ENCODE assay signal across 8 mouse cellular contexts in the genomic region with DNA sequence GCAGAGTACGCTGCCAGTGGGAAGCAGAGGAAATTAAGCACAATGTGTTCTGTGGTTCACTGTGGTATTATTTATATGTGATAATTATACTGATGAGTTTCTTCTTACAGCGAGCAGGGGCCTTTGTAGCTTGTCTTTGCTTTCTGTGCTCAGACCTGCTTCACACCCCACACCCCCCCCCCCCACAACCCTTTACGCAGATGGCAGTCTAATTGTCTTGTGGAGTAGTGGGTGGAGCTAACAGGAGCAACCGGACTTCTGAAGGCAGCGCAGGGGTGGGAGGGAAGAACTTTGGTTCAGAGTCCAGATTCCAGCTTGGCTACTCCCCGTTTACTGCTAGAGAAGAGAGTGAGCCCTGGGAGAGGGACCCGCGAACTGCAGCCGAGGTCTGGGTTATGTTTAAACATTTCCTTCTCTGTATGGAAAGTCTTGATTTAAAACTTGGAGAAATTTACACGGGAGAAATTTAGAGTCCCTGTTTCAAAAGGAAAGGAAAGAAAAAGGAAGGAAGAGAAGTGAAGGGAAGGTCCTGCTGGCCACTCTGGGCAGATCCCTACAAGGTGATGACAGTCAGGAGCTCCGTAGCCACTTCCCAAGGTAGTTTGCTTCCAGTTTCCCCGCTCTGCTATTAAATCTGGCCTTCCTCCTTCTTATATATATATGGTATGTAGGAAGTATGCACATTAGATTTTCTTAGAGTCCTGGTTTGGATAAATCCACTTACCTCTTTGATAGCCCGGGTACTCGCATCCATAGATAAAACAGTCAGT. TPM values are rescaled to one million over a fixed set of nuclear protein-coding genes. Genes with fewer than 3 reads are reported as not detected.
A peak's percentile ranks its signal among the peaks of the same experiment; 100 is the strongest.
DNase-seq lines count a peak whose midpoint lies in the region; ATAC-seq and TF ChIP-seq lines count a peak whose summit lies in the region.

No protein-coding gene starts in this region.

- TF ChIP-seq POLR2A in liver, adult 2 months (IDR thresholded peaks at IDR 0.05; ENCODE audit: extremely low read depth, insufficient read depth, low read length): no peak

- peak; percentile 33 for DNase-seq in midbrain, embryonic 10.5 days (ENCODE audit: low spot score)
- no peak for DNase-seq in midbrain, postnatal 0 days (ENCODE audit: low spot score)
- no peak for DNase-seq in hindbrain, postnatal 0 days (ENCODE audit: low spot score)
- peak; percentile 74 for DNase-seq in liver, adult 2 months (ENCODE audit: extremely low read depth, low read depth, low spot score)
- no peak for DNase-seq in left cerebral cortex, adult 18-20 months (ENCODE audit: low spot score in 2 of 2)
- DNase-seq in urinary bladder, postnatal 36 days (ENCODE audit: low spot score in 2 of 2): no peak

- H3K4me1 ChIP-seq in midbrain, embryonic 10.5 days: peaks cover 29% of the 10 kb centered on the region
- no peaks in the 10 kb centered on the region for H3K4me1 ChIP-seq in midbrain, postnatal 0 days (ENCODE audit: insufficient read depth, low read length)
- H3K4me1 ChIP-seq in hindbrain, postnatal 0 days (ENCODE audit: insufficient read depth, low read length): no peaks in the 10 kb centered on the region
- H3K4me1 ChIP-seq in liver, adult 2 months (ENCODE audit: control insufficient read depth, insufficient read depth, low read length): 0 out of 2 replicates have a peak, but pooled peaks cover 2% of the 10 kb centered on the region
- peaks cover 13% of the 10 kb centered on the region for H3K4me1 ChIP-seq in stomach, embryonic 16.5 days (ENCODE audit: control insufficient read depth, insufficient read depth, low read length)

- peak overlapping the region; percentile 11; the same call in 1 of the 2 replicates for H3K4me3 ChIP-seq in midbrain, embryonic 10.5 days
- no peak overlapping the region for H3K4me3 ChIP-seq in midbrain, postnatal 0 days (ENCODE audit: low read depth, low read length)
- no peak overlapping the region for H3K4me3 ChIP-seq in hindbrain, postnatal 0 days (ENCODE audit: low read length)
- no peak overlapping the region for H3K4me3 ChIP-seq in liver, adult 2 months (ENCODE audit: insufficient read depth, low read depth, low read length)
- H3K4me3 ChIP-seq in stomach, embryonic 16.5 days (replicated peaks; ENCODE audit: low read length): peak overlapping the region; percentile 10; the same call in 1 of the 2 replicates

- no peak overlapping the region for H3K9ac ChIP-seq in midbrain, postnatal 0 days (replicated peaks; ENCODE audit: low read length, poor library complexity, severe bottlenecking)
- H3K9ac ChIP-seq in hindbrain, postnatal 0 days (replicated peaks; ENCODE audit: low read length): no peak overlapping the region
- H3K9ac ChIP-seq in liver, adult 2 months (ENCODE audit: low read depth, low read length): no peak overlapping the region
- H3K9ac ChIP-seq in stomach, embryonic 16.5 days (ENCODE audit: low read length): peak overlapping the region; percentile 30

- no peaks in the 10 kb centered on the region for H3K9me3 ChIP-seq in midbrain, embryonic 10.5 days (replicated peaks)
- no peaks in the 10 kb centered on the region for H3K9me3 ChIP-seq in midbrain, postnatal 0 days (ENCODE audit: low read length)
- H3K9me3 ChIP-seq in hindbrain, postnatal 0 days (ENCODE audit: low read length): no peaks in the 10 kb centered on the region
- no peaks in the 10 kb centered on the region for H3K9me3 ChIP-seq in stomach, embryonic 16.5 days (replicated peaks; ENCODE audit: control insufficient read depth, low read length)

- ATAC-seq in midbrain, postnatal 0 days (ENCODE audit: low FRiP score): no peak
- no peak for ATAC-seq in hindbrain, postnatal 0 days
- ATAC-seq in stomach, embryonic 16.5 days (ENCODE audit: insufficient read depth, low FRiP score): peak; percentile 89
- no peak for ATAC-seq in megakaryocyte-erythroid progenitor cell, adult 5-6 weeks (replicated peaks; ENCODE audit: low FRiP score, low TSS enrichment, poor library complexity, severe bottlenecking)

- H3K4me2 ChIP-seq in midbrain, postnatal 0 days (ENCODE audit: low read depth, low read length, poor library complexity, severe bottlenecking): no peak overlapping the region
- peak overlapping the region; percentile 26; the same call in 1 of the 2 replicates for H3K4me2 ChIP-seq in hindbrain, postnatal 0 days (ENCODE audit: low read depth, low read length)
- H3K4me2 ChIP-seq in stomach, embryonic 16.5 days (ENCODE audit: low read depth, low read length): peak overlapping the region; percentile 31

- no peaks in the 10 kb centered on the region for H3K36me3 ChIP-seq in midbrain, embryonic 10.5 days
- H3K36me3 ChIP-seq in midbrain, postnatal 0 days (ENCODE audit: insufficient read depth, low read length): no peaks in the 10 kb centered on the region; the same call in 1 of the 2 replicates
- H3K36me3 ChIP-seq in hindbrain, postnatal 0 days (ENCODE audit: insufficient read depth, low read length): no peaks in the 10 kb centered on the region
- peaks cover 49% of the 10 kb centered on the region for H3K36me3 ChIP-seq in liver, adult 2 months (ENCODE audit: control insufficient read depth, insufficient read depth, low read length)
- H3K36me3 ChIP-seq in stomach, embryonic 16.5 days (ENCODE audit: control insufficient read depth, insufficient read depth, low read length): no peaks in the 10 kb centered on the region

- WGBS in midbrain, embryonic 10.5 days: 43% methylated on average over 14 of the region's 14 CpGs
- 43% methylated on average over 14 of the region's 14 CpGs for WGBS in midbrain, postnatal 0 days
- 42% methylated on average over 14 of the region's 14 CpGs for WGBS in hindbrain, postnatal 0 days
- 41% methylated on average over 14 of the region's 14 CpGs for WGBS in liver, adult 2 months
- WGBS in stomach, embryonic 16.5 days: 22% methylated on average over 14 of the region's 14 CpGs

- no peaks in the 10 kb centered on the region for H3K27me3 ChIP-seq in midbrain, embryonic 10.5 days (ENCODE audit: low read depth, poor library complexity, severe bottlenecking)
- no peaks in the 10 kb centered on the region for H3K27me3 ChIP-seq in midbrain, postnatal 0 days (ENCODE audit: insufficient read depth, low read length)
- no peaks in the 10 kb centered on the region for H3K27me3 ChIP-seq in hindbrain, postnatal 0 days (ENCODE audit: insufficient read depth, low read length)
- H3K27me3 ChIP-seq in liver, adult 2 months (ENCODE audit: control insufficient read depth, insufficient read depth, low read length): no peaks in the 10 kb centered on the region
- no peaks in the 10 kb centered on the region for H3K27me3 ChIP-seq in stomach, embryonic 16.5 days (ENCODE audit: control insufficient read depth, insufficient read depth, low read length)

- no peaks in the 10 kb centered on the region for H3K79me2 ChIP-seq in liver, adult 2 months (ENCODE audit: control insufficient read depth, insufficient read depth, low read length)

- peak overlapping the region; percentile 46; the same call in 1 of the 2 replicates for H3K27ac ChIP-seq in midbrain, embryonic 10.5 days (replicated peaks)
- H3K27ac ChIP-seq in midbrain, postnatal 0 days (ENCODE audit: low read depth, low read length): no peak overlapping the region
- no peak overlapping the region for H3K27ac ChIP-seq in hindbrain, postnatal 0 days
- H3K27ac ChIP-seq in liver, adult 2 months (replicated peaks; ENCODE audit: insufficient read depth, low read depth, low read length): no peak overlapping the region
- H3K27ac ChIP-seq in stomach, embryonic 16.5 days (ENCODE audit: low read length): peak overlapping the region; percentile 60

- no peak for TF ChIP-seq CTCF in midbrain, postnatal 0 days (IDR thresholded peaks at IDR 0.05)
- TF ChIP-seq CTCF in hindbrain, postnatal 0 days (IDR thresholded peaks at IDR 0.05; ENCODE audit: low read depth): no peak
- no peak for TF ChIP-seq CTCF in liver, adult 2 months (IDR thresholded peaks at IDR 0.05; ENCODE audit: low read depth, low read length)

RNA-seq across cellular contexts. Expression of gene Map3k20, which starts 30.4 kb away (rescaled TPM):
- 7.4 and 8.2 TPM in 2 replicates for polyA plus RNA-seq in midbrain, embryonic 10.5 days (2016; fragmentation: Nextera tagmentation; extraction: Ambion mirVana)
- total RNA-seq in midbrain, postnatal 0 days (2014; rRNA removed): 8.0 and 8.5 TPM in 2 replicates
- polyA plus RNA-seq in midbrain, postnatal 0 days (2015; fragmentation: Nextera tagmentation; extraction: Ambion mirVana): 3.4 and 3.6 TPM in 2 replicates
- 6.0 and 6.6 TPM in 2 replicates for total RNA-seq in hindbrain, postnatal 0 days (2014; rRNA removed)
- polyA plus RNA-seq in hindbrain, postnatal 0 days (2015; fragmentation: Nextera tagmentation; extraction: Ambion mirVana): 3.5 and 3.6 TPM in 2 replicates
- total RNA-seq in liver, adult 2 months (2014; rRNA removed): 11.8 TPM in 2 replicates
- polyA plus RNA-seq in liver, adult 2 months (2012; rRNA removed): 4.5 and 4.6 TPM in 2 replicates
- polyA plus RNA-seq in stomach, embryonic 16.5 days (2015; fragmentation: Nextera tagmentation; extraction: Ambion mirVana): 24.6 and 25.0 TPM in 2 replicates
- total RNA-seq in left cerebral cortex, adult 18-20 months (2021): 10 to 100 TPM in 1 of 2 experiments, 1 to 10 TPM in 1; 8.7 to 10.1 TPM
- total RNA-seq in megakaryocyte-erythroid progenitor cell, adult 5-6 weeks (2014; fragmentation: Nextera tagmentation): 34.4 and 46.9 TPM in 2 replicates
- total RNA-seq in megakaryocyte-erythroid progenitor cell, adult 5-6 weeks (2017): 30.5 and 34.1 TPM in 2 replicates

Comparison
In these comparisons a context has a peak if more than half of its experiments do, and no peak if none do; other contexts are left out.
1. DNase-seq: peak in midbrain, embryonic 10.5 days (single experiment) and liver, adult 2 months (single experiment); none in midbrain, postnatal 0 days (single experiment), hindbrain, postnatal 0 days (single experiment), left cerebral cortex, adult 18-20 months (0 of 2) and urinary bladder, postnatal 36 days (0 of 2).
2. H3K27ac ChIP-seq: peak in midbrain, embryonic 10.5 days (single experiment) and stomach, embryonic 16.5 days (single experiment); none in midbrain, postnatal 0 days (single experiment), hindbrain, postnatal 0 days (single experiment) and liver, adult 2 months (single experiment).
3. H3K4me3 ChIP-seq: peak in midbrain, embryonic 10.5 days (single experiment) and stomach, embryonic 16.5 days (single experiment); none in midbrain, postnatal 0 days (single experiment), hindbrain, postnatal 0 days (single experiment) and liver, adult 2 months (single experiment).